Mouse (Mus musculus): ENCODE results near the gene Immt.
A peak's percentile ranks its signal among the peaks of the same experiment; 100 is the strongest.

Immt gene

DNA sequence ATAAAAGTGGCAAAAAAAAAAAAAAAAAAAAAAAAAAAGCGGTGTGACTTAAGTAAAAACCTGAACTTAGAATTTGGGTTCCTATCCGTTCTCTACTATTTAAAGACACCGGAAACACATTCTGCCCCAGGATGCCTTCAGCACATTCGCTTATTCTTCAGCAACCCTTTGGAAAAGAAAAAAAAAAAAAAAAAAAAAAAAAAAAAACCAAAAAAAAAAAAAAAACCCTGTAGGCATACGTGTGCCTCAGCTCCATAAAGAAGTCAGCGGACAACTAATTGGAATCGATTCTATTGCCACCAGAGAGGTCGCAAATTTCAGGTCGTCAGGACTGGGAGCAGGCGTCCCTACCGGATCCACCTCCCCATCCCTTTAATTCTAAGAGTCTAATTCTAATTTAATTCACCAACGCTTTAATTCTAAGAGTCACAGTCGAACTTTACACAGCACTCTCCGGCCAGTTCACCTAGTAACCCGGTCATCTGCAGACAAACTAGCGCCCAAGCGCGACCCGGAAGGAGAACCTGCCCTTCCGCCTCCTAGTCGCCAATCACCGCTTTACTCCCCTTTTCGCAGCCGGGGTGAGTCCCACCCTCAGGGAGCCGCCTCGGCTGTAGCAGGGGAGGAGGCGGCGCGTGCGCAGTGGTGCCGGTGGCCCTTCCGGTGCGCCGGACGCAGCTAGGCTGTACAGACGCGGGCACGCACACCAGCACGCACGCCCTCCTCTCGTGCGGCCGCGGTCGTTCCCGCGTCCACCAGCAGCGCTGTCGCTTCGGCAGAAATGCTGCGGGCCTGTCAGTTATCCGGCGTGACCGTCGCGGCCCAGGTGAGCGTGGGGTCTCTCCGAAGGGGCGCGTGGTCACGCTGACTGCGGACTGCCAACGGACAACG lies at the start of gene Immt:
TSS of gene Immt (plus strand) at position 642 of the 891 bp plus-strand sequence.
- DNase-seq (ENCODE audit: low read depth, low spot score) = peak; percentile 91

DNA sequence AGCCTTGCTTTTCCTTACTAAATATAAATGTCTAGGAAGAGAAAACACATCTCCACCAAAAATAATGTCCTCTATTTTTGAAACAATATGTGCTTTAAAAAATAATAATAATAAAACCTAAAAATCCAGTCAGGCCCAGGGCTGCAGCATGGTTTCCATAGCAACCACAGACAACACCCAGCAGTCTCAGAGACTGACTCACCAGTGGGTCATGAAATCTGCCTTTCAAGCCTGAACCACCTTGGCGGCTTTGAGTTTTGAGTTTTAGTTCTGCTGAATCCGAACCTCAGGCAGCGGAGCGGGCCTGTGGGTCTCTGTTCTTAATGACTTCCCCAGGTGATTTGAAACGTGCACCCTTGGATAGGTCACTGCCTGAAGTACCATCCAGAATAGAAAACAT lies 48.0 kb upstream of the Immt start:
- DNase-seq (ENCODE audit: low read depth, low spot score) = no peak

DNA sequence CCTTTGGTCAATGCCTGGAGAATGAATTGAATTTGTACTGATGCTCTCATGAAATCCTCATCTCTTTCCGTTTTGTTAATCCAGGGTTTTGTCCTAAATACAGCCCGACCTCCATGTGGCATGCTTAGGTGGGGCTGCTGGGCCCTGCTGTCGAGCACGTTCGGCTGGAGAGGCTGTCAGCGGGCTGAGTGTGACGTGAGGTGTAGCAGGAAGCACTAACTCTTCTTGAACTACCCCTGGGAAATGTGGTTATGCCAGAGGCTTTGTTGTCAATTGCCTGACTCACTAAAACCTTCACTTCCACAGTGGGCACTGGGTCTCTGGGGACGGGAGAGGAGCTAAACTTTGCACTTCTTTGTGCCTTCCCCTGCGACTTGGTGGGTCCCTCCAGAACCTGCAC lies 42.8 kb upstream of the Immt start:
- DNase-seq (ENCODE audit: low read depth, low spot score) = no peak

DNA sequence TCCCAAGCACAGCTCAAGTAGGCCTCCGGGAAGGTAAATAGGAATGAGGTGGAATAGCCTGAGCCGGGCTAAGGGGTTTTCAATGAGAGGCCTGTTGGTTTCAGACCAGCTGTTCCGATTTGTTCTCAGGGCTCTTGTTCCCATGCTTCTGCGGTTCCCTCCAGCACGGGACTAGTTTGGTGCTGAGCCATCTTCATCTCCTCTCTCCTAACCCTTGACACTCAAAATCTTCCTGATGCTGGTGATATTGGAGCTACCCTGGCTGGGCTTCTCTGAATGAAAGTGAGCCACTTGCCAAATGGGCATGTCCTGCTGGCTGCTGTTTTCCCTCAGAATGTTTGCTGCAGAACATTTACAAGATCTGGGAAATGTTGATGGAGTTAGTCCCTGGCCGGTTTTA lies 39.4 kb upstream of the Immt start:
- DNase-seq (ENCODE audit: low read depth, low spot score) = no peak

DNA sequence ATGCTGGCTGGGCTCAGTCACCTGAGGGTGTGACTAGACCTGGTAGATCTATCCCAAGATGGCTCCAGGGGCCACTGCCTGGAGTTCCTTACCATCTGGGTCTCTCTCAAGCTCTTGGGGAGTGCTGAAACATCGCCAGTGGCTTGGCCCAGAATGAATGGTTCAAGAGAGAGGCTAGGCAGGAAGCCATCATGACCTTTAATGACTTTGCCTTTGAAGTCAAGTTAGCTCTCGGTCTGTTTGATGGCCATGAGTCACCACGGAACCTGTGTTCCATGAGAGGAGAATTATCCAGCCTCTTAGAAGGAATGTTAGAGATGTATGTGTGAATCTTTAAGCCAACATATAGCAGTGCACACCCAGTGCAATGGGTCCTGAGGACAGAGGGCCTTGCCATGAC lies 31.7 kb upstream of the Immt start:
- DNase-seq (ENCODE audit: low read depth, low spot score) = no peak

DNA sequence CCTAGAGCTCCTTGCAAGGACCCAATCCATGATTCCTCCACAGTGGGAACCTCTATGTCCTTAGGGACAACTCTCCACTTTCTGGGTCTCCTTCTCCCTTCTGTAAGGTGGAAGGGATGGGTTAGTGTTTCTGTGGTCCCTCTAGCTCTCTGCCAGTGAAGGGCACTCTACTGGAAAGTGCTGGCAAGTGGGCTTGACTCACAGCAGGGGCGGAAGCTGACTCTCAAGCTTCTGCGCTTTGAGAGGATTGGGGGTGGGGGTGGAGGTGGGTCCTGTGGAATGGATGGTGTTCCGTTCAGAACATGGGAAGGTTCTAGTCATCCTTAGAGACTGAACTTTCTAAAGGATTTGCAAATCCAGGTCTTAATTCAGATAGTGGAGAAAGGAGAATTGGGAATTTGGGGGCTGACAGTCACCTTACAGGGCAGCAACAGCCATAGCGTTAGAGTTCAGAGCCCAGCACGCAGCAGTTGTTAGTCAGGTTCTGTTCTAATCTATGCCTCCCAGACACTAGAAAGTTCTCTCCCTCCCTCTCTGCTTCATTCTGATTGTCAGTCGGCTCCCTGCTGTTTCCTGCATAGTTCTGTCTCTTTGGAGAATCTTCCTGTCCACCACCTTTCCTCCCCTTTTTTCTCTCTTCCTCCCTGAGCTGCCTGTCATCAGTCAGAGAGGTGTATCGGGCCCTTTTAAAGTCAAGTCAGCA lies 30.0 kb upstream of the Immt start:
- no peak for DNase-seq (ENCODE audit: low read depth, low spot score)

DNA sequence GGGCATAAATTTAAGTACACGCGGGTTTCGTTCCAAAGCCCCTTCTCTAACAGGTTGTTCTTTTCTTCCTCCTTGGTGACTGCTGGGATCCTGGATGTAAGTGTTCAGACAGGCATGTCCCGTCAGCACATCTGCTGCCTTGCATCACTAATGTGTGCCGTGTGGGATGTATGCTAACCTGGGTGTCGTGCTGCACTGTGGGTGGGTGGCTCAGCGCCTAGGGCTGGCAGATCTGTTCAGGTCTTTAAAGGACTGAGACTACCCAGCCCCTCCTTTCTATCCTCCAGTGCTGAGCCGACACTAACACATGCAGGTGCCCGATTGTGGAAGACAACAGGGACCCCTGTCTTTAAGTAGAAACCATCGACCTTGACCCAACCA lies 29.4 kb upstream of the Immt start:
- DNase-seq (ENCODE audit: low read depth, low spot score) = no peak

DNA sequence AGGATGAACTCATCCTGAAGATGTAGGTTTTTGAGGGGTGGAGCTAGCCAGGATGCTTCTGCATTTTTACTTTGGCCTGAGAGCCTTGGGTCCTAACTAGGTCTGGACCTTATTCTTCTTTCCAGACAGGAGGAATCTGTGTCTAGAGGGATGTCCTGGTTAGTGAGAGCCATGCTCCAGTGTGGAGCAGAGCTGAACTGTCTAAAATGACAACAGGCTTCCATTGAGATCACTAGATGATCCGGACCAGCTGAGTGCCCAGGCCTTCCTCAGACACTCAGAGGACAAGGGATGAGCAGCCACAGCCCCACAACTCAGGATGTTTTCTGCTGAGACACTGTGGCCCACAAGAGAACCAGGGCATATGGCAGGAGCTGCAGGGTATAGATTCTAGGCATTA lies 27.5 kb upstream of the Immt start:
- DNase-seq (ENCODE audit: low read depth, low spot score) = no peak

DNA sequence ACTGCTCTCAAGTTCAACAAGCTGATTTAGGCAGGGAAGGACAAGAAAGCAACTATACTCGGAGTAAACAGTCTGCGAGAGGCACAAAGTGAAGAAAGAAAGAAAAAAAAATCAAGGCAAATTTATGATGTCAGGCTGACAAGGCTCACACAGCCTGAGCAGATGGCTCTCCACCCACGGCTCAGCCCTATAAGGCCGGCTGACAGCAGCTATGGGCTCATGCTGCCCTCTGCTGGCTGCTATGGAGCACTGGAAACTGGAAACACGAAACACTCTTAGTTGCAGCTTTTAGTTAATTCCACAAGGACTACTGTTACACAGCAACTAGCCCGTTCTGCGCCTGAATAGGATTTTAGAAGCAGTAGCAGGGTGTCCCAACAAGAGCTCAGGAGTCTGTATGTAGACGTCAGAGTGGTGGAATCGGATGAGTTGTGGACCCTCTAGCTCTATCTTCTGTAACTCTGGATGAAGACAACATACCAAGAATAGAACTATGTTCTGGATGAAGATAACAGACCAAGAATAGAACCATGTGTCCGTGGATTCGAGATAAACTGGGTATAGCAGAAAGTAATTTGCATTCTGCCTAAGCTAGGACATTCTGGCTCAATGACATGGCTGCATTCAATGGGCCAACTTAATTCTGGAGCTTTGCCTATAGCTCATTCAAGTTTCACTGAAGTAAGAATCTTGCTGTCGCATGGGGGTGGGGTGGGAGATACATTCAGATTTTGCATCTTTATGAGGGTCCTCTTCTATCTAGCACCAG lies 26.9 kb upstream of the Immt start:
- DNase-seq (ENCODE audit: low read depth, low spot score) = peak; percentile 36

DNA sequence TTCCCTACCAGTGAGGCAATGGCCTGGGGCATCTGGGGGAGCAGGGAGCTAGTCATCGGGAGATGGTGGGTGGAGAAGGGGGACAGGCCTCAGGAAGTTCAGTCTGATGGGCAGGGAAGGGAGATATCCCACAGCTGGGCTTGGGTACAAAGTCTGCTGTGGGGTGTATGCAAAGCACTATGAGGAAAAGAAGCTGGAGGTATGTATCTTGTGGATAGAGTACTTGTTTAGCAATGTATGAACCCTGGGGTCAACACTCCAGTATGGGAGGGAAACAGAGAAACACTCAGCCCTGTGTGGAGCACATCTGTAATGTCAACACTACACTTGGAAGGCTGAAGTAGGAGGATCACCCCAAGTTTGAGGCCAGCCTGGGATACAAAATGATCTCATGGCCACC lies 24.4 kb upstream of the Immt start:
- no peak for DNase-seq (ENCODE audit: low read depth, low spot score)

DNA sequence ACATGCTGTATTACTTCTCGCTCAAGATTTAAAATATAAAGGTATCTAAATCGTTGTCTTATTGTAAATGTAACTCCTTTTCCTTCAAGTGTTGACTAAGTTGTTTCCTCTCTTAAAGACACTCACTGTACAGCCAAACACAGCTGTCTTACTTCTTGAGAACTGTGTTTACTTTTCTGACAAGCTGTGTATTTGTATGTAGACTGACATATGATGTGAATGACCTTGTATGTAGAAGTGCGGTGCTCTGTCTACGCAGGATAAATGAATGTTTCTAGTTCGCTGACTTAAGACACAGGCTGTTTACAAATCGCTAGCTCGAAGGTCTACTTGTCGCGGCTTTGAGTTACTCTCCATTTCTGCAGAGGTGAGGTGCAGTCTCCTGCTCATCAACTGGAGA lies 21.2 kb upstream of the Immt start:
- DNase-seq (ENCODE audit: low read depth, low spot score) = no peak

DNA sequence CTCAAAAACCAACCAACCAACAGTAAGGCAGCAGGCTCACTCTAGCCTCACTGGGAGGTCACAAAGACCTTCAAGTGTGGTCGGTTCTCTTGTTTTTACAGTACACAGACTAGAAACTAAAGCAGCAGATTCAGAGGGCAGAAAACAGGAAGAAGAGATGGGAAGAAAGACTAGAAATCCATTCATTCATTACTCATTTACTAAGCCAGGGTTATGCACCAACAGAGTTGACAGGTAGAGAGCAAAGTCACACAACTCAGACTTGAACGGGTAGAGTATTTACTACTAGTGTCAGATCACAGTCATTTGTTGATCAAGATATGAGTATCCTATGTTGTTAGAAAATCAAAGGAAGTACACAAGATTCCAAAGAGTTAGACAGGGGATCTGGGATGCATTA lies 18.3 kb upstream of the Immt start:
- DNase-seq (ENCODE audit: low read depth, low spot score) = no peak

DNA sequence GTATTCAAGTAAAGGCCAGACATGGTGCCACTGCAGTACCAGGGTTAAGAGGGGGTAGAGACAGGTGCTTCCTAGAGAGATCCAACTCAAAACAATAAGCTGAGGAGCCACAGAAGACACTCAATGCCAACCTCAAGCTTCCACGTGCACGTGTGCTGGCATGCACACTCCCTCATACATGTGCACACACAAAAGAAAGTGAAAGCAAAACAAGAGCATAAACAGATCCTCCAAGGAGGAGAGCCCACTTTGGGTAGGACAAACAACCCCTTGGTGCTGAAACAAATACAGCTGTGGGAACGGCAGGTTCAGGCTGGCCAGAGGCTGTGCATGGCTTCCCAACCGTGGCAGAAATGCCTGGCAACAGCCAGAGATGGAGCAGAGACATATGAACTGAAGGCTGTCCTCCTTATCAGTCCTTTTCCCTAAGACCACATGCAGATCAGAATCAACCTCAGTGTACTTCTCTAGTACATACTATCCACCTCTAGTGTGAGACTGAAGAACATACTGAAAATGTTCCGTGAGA lies 11.3 kb upstream of the Immt start:
- DNase-seq (ENCODE audit: low read depth, low spot score) = no peak

DNA sequence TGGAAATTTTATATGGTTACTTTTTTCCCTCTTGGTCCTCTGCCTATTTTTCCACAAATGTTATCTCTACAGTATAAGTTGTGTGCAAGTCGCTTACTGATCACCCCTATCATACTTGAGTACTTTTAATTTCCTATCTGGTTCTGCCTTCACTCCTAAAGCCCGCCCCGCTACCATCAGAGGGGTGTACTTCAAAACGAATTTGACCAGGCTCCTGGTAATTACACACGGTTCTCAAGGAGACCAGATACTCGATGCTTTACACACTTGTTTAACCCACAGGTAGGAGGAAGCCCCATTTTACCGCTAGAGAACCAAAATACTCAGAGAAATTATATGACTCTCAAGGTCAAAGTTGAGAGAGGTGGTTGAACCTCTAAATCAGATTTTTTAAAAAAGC lies 8.0 kb upstream of the Immt start:
- no peak for DNase-seq (ENCODE audit: low read depth, low spot score)

DNA sequence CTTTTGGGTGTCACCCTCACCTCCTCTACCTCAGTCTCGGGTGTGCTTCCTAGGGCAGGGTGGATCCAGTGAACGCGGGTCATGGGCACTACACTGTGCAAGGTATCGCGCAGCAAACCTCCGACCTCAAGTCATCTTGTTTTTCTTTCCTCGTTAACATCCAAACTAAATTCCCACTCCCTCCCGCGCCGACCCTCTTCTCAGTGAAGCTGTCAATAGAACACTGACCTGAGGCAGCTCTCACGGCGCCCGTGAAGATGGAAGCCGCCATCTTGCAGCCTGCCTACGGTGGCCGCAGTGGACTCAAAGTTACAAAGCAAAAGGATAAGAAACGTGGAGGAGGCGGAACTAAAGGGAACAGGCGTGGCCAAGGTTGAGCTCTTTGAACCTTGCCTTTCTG lies 7.6 kb upstream of the Immt start:
- DNase-seq (ENCODE audit: low read depth, low spot score) = peak; percentile 65

DNA sequence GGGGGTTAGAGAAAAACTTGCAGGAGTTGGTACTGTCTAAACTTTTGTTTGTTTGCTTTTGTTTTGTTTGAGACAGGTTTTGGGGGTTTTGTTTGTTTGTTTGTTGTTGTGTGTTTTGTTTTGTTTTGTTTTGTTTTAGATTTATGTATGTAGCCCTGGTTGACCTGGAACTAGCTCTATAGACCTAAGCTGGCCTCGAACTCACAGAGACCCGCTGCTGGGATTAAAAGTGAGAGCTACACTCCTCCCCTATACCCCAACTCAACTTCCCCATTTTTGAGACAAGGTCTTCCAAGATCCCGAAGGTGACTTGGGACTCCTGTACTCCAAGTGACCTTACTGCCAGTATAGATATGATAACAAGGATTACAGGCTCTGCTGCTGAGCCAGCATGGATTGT lies 7.2 kb upstream of the Immt start:
- no peak for DNase-seq (ENCODE audit: low read depth, low spot score)

DNA sequence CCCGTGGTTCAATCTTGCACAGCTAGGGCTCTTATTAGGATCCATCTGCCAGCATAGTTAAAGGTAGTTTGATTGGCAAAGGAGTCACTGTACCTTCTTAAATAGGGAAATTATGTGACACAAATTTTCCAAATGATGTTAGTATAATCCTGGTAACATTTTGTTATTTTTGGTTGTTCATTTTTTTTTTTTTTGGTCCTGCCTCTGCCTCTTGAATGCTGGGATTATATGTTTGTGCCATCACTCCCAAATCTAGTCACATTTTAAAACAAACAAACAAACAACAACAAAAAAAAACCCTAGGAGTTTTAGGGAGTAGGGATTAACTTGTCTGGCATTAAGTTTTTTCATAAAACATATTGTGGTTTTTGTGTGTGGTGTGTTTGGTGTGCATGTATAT lies 4.3 kb upstream of the Immt start, which contains the start of gene Mrpl35:
TSS of gene Mrpl35 (minus strand) at position 101 of the 400 bp plus-strand sequence.
- no peak for DNase-seq (ENCODE audit: low read depth, low spot score)

DNA sequence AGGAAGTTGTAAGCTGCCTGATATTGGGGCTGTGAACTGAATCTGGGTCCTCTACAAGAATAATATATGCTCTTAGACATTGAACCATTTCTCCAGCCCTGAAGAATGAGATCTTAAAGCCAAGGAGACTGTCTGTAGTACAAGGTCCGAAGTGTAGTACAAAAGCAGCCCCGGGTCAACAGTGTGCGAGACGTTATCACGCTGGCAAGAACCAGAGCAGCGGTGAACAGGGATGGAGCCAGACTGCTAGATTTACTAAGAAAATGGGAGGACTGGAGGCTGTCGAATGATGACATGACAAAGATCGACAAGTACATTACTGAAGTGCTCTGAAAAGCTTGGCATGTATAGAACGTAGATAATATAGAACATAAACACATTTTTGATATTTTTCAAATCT lies 1.4 kb upstream of the Immt start:
- DNase-seq (ENCODE audit: low read depth, low spot score) = no peak

DNA sequence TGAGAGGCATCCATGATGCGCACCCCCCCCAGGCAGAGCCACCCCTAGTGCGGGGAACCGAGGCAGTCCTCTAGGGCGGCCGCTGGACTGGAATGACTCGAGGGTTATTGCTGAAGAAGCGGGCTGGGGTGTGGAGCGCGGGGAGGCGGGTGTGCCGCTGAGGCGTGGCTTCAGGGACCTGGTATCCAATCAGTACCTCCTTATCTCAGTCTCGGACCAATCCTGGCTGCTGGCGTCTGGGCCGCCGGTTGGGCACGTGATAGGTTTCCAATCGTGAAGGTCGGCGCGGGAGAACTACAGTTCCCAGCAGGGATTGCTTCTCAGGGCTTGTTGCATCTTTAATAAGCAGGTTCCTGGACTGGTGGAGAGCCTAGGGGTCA lies 440 bp downstream of the Immt start:
- peak; percentile 90 for DNase-seq (ENCODE audit: low read depth, low spot score)

DNA sequence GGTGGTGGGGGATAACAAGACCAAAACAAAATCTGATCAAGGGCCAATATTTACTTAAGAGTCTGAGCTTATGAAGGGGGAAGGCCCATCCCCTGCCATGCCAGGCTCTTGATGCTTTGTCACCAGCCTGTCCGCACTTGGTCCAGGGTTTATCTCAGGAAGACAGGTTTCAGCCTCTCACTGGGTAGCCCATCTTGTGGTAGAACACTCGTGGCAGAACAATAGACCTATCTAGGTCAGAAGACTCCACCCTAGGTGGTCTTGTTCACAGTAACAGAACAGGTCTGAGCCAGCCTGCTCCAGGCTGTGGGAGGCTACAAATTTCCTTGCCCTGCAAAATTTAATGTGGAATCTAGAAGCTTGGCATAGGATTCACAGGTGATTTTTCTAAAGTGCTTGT lies 5.7 kb downstream of the Immt start:
- no peak for DNase-seq (ENCODE audit: low read depth, low spot score)

DNA sequence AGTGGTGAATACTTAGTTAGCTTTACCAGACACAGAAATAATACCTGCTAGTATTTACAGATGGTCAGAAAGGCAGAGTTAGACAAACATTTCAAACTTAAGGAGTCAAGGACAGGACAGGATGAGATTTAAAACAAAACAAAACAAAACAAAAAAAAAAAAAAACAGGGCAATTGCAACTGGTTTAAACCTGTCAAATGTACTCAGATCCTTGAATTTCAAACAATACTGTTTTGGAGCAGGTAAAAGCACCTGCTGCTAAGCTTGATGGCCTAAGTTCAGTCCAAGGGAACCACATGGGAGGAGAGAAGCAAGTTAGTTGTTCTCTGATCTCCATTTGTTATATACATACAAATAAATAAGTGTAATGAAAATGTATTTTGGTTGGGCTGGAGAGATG lies 8.7 kb downstream of the Immt start:
- no peak for DNase-seq (ENCODE audit: low read depth, low spot score)

DNA sequence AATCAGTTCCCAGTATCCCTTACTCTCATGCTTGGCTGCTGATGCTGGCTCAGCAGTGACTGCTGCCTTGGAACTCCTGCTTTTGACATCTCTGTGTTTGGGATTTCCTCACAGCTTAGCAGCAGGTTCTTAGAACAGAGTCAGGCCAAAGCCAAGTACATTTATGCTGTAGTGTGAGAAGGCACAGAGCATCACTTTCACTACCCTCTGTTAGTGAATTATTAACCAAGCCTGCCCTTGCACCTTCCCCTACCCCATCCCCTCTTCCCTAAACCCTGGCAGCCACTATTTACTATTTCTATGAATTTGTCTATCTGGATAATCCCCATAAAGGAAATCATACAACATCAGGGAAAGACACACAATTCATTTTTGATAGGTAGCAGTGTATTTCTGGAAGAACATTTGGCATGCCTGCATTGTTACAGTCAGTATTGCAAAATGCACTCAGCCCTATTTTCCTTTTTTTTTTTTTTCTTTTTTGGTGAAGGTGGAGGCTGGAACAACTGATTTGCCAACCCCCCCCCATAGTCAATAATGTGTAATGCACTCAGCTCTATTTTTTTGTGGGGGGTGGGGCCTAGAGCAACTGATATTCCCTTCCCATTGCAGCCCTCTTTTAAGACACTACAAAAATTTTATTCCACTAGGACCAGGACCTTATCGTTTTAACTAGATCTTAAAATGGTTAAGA lies 9.6 kb downstream of the Immt start:
- no peak for DNase-seq (ENCODE audit: low read depth, low spot score)

Measured in WW6 (cell line).